Mouse (Mus musculus) erythroblast, embryonic 14.5 days (primary cell): ENCODE measurements around the gene Grm5.

Experiments
- GATA1 ChIP-seq: IDR thresholded peaks from 2 replicates; pipeline ENCODE4 v1.6.1; 2012; ENCODE audit warnings: low read length, inconsistent platforms, mixed read lengths
- TAL1 ChIP-seq: IDR thresholded peaks from 3 replicates; pipeline ENCODE4 v1.6.1; 2012; ENCODE audit warnings: low read length, inconsistent platforms, mixed read lengths

- TF ChIP-seq GATA1 (no peak), TAL1 (no peak)
These were observed 389.2 kb downstream of the Grm5 start for GRCm38 (mm10) chr7:87973216-87973615.
